Mouse (Mus musculus): Measurements from ENCODE around the gene Map7d1.

DNA sequence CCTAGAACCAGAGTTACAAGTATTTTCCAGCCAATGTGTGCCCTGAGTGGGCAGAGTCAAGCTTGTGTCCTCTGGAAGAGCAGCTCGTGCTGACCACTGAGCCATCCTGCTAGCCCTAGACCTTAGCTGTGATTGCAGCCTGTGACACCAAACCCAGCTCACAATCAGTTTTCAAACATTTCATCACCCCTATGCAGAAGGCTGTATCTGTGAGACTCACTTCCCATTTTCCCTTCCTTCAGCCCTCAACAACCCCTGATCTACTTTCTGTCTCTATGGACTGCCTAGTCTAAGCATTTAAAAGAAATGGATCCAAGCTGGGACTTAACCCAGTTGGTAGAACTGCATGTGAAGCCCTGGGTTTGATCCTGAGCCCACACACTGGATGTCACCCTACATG is 49.3 kb upstream of the Map7d1 start:
- TF ChIP-seq GATA1 (IDR thresholded peaks at IDR 0.05; ENCODE audit: low read length) (no peak), TAL1 (IDR thresholded peaks at IDR 0.05; ENCODE audit: low read length) (no peak)

Data from erythroblast, embryonic 14.5 days (primary cell).